Mouse (Mus musculus): ENCODE measurements around the gene Pla2r1.

Gene Pla2r1

GRCm38 (mm10) chr2:60552902-60553682, at the start of gene Pla2r1:
Gene Pla2r1 (minus strand): TSS chr2:60553308.
- DNase-seq: peak; percentile 65

DNA sequence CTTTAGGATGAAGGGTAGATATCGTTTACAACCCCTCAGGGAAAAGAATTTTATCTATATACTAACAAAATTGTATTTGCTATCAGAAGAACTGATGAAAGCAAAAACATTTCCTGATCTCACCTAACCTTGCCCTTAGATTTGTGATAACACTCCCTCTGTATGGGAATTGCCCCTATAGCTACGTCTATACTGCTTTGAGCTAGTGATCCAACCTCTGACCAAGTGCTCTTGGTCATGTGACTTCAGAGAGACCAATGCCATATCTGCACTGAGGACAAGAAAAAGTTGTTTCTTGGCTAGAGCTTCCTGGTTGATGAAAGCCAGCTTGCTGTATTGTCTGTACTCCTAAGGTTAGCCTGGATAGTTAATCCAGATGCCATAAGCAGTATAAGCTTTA, 48.2 kb upstream of the Pla2r1 start:
- no peak for DNase-seq

GRCm38 (mm10) chr2:60600863-60601262, 47.8 kb upstream of the Pla2r1 start:
- no peak for DNase-seq

DNA sequence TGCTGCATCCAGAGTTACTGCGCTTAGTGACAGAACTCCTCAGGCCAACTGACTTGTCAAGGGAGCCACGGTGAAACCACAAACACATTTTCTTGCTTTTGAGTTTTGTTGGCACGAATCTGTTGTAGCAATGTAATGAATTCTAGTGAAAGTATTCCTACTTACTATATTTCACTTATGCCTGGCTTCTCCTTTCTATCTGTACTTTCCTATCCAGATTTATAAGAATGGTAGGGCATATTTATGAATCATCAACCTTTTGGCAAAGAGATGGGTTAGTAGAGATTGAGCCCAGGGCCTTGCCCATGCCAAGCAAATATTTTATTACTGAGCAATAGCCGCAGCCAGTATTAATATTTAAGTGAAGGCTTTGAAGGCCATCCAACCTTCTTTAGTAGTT, 30.3 kb upstream of the Pla2r1 start:
- no peak for DNase-seq

GRCm38 (mm10) chr2:60554561-60554960, 1.5 kb upstream of the Pla2r1 start:
- no peak for DNase-seq

- no peak for DNase-seq
Observed at GRCm38 (mm10) chr2:60552177-60552901, 769 bp downstream of the Pla2r1 start.

DNA sequence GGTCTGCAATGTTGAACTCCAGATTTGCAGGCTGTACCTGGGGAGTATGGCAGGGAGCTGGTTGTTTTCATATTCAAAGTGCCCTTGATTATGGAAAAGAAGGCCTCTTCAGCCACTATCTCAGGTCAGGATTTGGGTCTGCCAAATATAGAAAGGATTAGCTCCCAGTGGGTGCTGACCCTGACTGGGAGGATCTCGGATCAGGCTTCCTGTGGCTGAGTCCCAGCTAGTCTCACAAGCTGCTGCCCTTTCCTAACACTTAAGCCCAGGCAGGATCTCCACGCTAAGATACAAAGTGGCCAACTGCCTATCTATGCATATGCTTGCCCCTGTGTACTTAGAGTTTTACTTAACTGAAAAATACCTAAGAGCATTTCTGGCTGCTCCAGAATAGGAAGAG, 1.4 kb downstream of the Pla2r1 start:
- DNase-seq: no peak

DNA sequence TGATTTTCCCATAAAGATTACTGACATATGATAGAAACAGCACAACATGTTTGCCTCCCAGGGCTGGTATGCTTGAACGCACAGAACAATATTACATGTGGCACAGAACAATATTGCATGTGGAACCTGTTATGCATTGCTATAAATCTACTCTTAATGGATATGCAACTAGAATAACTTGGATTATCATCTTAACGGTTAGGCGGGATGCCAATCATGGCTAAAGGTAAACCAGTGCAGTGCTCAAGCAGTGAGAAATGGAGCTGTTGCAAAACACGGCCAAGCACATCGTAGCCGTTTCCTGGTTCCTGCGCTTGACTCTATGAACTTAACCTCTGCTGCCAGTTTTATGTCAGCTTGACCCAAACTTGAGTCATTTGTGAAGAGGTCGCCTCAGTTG, 2.6 kb downstream of the Pla2r1 start:
- DNase-seq: no peak

DNA sequence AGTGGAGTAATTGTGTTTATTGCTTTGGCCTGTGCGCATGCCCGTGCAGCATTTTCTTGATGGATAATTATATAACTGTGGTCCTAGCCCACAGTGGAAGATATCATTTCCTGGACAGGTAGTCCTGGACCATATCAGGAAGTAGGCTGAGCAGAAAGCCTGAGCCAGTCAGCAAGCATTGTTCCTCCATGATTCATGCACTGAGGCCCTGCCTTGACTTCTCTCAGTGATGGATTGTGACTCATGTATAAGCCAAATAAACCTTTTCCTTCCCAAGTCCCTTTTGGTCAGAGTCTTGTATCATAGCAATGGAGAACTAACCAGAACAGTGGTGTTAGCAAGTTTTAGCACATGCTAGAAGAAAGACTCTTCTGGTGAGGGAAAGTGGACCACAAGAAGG, 3.3 kb downstream of the Pla2r1 start:
- no peak for DNase-seq

DNA sequence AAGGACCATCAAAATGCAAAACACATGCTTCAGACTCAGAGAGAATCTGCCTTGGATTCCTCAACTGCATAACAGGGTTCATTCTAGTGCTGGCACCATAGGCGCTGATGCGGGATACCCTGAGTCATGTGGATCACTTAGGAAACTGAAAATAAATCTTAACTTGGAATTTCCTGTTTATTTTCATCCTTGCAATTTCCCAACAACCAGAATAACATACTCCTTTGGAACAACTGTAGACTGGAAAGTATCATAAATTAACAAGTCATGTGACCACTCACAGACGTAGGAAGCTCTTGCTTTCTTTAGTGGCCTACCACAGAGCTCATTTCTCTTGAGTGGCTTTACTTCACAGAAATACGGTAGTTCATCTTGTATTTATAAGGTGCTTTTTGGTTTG, 7.0 kb downstream of the Pla2r1 start:
- DNase-seq: peak; percentile 30

DNA sequence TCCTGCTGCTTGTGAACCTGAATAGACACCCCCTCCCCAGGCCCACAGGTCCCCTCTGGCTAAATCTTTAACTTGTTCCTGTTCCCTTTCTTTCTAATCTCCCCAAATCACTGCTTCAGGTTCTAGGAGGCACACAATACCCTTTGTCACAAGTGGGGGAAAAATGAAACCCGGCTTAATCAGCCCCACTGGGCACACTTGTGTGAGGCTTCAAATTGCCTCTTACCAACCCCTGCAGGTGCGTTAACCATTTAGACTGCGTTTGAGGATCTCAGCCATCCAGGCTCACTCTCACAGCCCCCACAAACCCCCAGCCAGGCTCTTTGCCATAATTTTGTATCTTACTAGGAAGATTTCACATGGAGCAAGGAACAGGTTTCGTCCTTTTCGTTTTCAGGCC, 9.1 kb downstream of the Pla2r1 start:
- no peak for DNase-seq

- DNase-seq: no peak
Observed at GRCm38 (mm10) chr2:60541745-60542144, 11.4 kb downstream of the Pla2r1 start.

GRCm38 (mm10) chr2:60540346-60540745, 12.8 kb downstream of the Pla2r1 start:
- no peak for DNase-seq

DNA sequence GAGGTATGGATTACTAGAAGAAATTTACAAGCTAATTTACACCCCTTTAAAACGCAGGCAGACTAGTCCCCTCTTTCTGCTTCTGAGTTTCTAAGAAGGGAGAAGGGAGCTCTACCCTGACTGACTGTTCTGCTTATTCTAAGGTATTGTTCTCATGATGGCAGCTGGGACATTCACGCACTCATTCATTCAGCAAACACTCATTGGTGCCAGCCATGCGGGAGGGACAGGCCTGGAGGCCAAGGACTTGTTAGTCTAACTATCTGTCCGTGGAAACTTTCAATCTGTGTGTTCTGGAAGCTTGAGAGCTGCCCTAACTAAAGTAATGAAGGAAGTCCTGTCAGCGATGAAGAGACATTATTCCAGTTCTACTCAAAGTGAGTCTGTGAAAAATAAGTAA, 14.4 kb downstream of the Pla2r1 start:
- DNase-seq: peak; percentile 35

- no peak for DNase-seq
Observed at GRCm38 (mm10) chr2:60538274-60538673, 14.8 kb downstream of the Pla2r1 start.

GRCm38 (mm10) chr2:60534755-60535154, 18.4 kb downstream of the Pla2r1 start:
- no peak for DNase-seq

DNA sequence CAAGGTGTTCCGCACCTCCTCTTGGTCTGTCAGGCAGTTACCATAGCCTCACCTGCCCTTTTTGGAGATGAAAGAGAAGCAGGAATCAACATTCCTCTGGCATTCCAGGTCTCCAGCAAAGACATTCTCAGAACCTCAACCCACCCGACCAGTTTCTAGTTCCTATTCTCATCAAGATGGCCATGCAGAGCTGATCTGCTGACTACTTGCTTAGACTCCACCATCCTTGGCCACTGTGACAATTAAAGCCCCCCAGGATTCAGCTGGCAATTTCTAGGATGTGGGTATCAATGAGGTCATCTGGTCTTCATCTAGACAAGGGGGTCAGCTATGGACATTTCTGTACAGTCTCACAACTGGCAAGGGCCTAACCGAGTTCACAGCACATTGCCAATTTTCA, 20.1 kb downstream of the Pla2r1 start:
- DNase-seq: no peak

GRCm38 (mm10) chr2:60532495-60532894, 20.6 kb downstream of the Pla2r1 start:
- no peak for DNase-seq

DNA sequence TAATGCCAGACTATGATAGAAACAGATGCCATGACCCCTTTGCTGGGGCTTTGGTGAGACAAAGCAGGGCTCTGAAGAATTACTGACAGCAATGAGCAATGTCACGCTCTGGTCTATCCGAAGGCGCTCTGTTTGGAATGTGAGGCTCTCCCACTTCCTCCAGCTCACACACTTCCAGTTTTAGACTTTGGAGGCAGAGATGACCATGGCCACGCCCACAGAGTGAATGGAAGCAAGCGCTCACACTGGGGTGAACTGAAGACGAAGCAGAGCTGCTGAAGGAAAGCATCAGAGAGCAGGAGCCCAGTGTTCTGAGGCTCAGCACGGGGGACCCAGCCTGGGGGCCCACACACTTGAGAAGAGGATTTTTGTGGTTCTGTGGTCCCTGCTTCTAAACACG, 37.3 kb downstream of the Pla2r1 start:
- no peak for DNase-seq

DNA sequence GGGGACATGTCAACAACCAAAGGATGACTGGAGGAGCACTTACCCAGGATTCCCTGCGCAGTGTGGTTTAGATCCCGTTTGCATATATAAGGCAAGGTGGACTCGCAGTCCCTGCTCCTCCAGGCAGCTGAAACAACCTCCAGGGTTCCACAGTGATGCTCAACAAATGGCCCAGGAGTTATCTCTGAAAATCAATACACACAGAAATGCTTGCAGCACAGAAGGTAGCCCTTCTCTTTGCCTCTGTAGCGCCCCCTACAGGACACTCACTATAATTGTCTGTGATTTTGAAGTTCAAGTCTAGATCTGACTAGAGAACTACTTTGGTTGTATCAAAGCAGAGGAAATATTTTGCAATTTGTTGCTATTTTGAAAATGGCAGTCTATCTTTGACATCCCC, 38.2 kb downstream of the Pla2r1 start:
- DNase-seq: no peak

GRCm38 (mm10) chr2:60510718-60511117, 42.4 kb downstream of the Pla2r1 start:
- DNase-seq: no peak

- DNase-seq: no peak
Observed at GRCm38 (mm10) chr2:60505145-60505544, 48.0 kb downstream of the Pla2r1 start.

DNA sequence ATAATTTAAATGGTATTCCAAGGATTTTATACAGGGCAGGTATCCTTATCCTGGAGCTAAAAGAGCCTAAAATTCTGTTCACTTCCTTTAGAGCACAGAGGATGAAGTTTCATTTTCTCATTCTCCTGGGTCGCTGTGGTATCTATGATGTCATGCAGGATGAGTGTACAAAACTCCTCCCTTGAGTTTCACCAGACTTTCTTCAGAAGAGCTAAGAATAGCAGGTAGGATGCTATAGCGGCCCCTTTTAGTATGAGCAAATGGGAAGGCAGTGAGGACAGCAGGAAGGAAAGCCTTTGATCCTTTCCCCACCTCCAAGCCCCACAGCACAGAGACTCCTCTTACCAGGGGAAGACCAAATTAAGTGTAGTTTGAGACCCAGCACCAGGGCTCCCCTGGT, 48.4 kb downstream of the Pla2r1 start:
- no peak for DNase-seq

- no peak for DNase-seq
Observed at GRCm38 (mm10) chr2:60503991-60504390, 49.1 kb downstream of the Pla2r1 start.
